Mouse (Mus musculus) ES-Bruce4 (cell line): ENCODE results near the gene Ece1.

Experiments
- CTCF ChIP-seq: IDR thresholded peaks from one replicate; pipeline ENCODE4 v1.8.1; 2011; ENCODE audit warnings: low read depth, low read length
- EP300 ChIP-seq: IDR thresholded peaks from 2 replicates; pipeline ENCODE4 v1.6.1; 2011; ENCODE audit warnings: low read depth, low read length; ENCODE audit not compliant: insufficient read depth
- POLR2A ChIP-seq: IDR thresholded peaks from one replicate; pipeline ENCODE4 v1.8.1; 2011; ENCODE audit warnings: low read length; ENCODE audit not compliant: insufficient read depth

DNA sequence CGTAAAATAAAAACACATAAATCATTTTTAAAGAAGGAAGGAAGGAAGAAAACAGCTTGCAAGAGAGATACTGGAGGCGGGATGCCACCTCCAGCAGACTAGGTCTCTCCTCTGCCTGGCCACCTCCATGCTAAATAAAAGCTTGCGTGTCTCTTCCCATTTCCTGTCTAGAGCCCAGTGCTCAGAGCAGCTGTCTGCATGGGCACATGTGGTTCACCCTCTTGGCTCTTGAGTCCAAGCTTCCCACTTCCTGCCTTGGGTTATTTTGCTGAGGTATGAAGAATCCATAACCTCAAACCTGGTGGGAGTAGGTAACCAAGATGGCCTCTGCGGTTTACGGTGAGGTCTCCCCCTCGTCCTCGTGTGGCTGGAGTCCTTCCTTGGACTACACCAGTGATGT lies 36.5 kb downstream of the Ece1 start:
- no peak for TF ChIP-seq POLR2A
- TF ChIP-seq CTCF = no peak
- TF ChIP-seq EP300 = no peak
